Mouse (Mus musculus): Measurements from ENCODE around the gene Satl1. TPM values are rescaled to one million over a fixed set of nuclear protein-coding genes. Genes with fewer than 3 reads are reported as not detected.
"Not testable (repeated sequence)": the region's sequence is repeated elsewhere in the genome, so short reads cannot be mapped to it uniquely, and the experiment has no call there.

Satl1 gene
- not detected for total RNA-seq (2021)
- long read RNA-seq, experiment 1, result 0 reads
- long read RNA-seq, experiment 2, result 0 reads

- no peak for DNase-seq (ENCODE audit: low spot score in 2 of 2)
Observed at GRCm38 (mm10) chrX:112406679-112407078, at the start of gene Satl1. TSS of gene Satl1 (minus strand) at chrX:112406779.

GRCm38 (mm10) chrX:112438064-112438463, 31.5 kb upstream of the Satl1 start:
- DNase-seq (ENCODE audit: low spot score in 2 of 2), result no peak

DNA sequence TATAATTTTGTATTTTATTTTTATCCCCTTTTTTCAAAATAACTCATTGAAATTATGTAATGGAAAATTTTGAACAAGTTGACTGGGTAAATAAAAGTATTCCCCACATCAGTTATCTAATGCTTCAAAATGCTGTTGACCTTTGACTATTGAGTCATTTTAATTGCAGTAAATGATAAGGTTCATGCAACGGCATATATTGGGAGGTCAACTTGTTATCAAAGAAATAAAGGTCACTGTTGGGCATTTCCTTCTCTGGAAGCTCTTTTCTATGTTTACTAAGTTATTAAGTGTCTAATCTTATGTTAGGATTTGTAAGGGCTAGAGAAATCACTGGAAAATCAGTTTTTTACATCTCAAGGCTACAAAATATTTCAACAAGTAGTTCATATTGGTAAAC, 31.0 kb upstream of the Satl1 start:
- no peak for DNase-seq (ENCODE audit: low spot score in 2 of 2)

- not testable (repeated sequence) for DNase-seq (ENCODE audit: low spot score in 2 of 2)
Observed at GRCm38 (mm10) chrX:112422998-112423397, 16.4 kb upstream of the Satl1 start.

GRCm38 (mm10) chrX:112412309-112412708, 5.7 kb upstream of the Satl1 start:
- no peak for DNase-seq (ENCODE audit: low spot score in 2 of 2)

DNA sequence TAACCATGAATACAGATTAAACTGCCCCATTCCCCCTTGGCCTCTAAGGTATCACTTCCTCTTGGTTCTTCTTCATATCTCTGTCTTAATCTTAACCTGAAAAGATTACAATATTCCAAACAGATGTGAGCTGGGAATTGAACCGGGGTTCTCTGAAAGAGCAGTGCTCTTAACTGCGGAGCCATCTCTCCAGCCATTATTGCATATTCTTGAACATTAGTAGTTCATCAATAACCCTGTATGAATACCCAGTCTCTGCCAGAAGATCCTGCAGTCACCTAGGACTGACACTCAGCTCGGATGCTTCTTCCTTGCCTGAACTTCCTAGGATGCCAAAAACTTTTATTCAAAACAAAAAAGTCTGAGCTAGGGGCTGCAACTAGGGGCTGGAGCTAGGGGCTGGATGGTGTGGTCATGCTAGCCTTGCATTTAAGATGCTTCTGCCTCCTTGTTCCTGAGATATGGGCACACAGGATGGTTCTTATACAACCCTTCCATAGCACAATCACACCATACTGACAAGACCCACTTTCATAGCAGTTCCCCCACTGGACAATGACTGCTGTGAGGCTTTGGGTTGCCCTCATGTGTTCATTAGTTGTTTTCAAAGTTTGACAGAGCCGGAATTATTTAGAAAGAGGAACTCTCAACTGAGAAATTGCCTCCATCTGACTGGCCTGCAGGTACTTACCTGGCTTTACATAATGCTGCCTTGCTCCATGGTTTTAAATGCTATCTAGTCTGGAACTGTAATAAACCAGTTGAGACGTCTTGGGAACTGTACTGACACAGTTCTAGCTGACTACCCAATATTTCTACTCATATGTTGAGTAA, 35.8 kb downstream of the Satl1 start:
- peak; percentile 19 to 37 for DNase-seq (ENCODE audit: low spot score in 2 of 2)

DNA sequence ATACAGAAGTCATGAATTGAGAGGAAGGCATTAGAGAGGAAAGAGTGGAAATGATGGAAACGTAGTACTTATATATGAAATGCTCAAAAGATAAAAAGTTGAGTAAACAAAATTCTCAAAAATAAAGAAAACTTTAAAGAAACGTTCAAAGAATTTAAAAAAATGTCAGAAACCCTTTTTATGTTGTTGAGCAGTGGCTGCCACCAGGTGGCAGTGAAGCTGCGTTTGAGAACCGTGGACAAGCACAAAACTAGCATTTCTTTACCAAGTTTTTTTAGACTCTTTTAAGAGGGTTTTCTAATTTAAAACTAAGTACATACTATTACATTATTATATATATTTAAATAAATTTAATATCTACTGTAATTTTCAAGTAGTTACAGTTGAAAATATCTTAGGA, 38.2 kb downstream of the Satl1 start:
- DNase-seq (ENCODE audit: low spot score in 2 of 2), result no peak

DNA sequence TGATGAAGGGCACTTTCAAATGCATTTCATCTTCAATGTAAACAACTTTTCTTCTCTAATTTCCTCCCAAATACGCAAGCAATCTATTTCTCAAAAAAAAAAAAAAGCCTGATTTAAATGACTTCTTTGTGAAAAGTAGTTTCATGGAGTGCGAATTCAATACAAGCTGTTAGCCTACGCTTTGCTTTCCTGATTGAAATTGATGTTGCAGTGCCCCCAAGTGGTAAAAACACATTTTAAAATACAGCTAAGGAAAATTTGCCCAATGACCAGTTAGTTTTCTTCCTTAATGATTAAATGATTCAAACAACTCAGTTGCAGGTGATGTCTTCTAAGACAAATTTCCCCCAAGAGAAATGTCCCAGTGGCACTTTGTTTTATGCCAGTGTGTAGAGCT, 58.2 kb downstream of the Satl1 start:
- DNase-seq (ENCODE audit: low spot score in 2 of 2), result no peak

- DNase-seq (ENCODE audit: low spot score in 2 of 2), result no peak
Observed at GRCm38 (mm10) chrX:112347467-112348394, 58.8 kb downstream of the Satl1 start.

GRCm38 (mm10) chrX:112339486-112339885, 67.1 kb downstream of the Satl1 start:
- DNase-seq (ENCODE audit: low spot score in 2 of 2), result peak in 1 of 2 experiments; percentile 21

Other genes with a start within 250 kb of the Satl1 start
- 1 to 10 TPM; 1.6 to 2.0 TPM for gene 4933403O08Rik, start 167.7 kb downstream of the Satl1 start, total RNA-seq (2021)
- gene Apool, start 95.4 kb downstream of the Satl1 start, total RNA-seq (2021), result 10 to 100 TPM; 47.0 to 48.2 TPM
- not detected for gene 2010106E10Rik, start 88.5 kb upstream of the Satl1 start, total RNA-seq (2021)
- gene Zfp711, start 193.7 kb upstream of the Satl1 start, total RNA-seq (2021), result under 1 TPM; 0.36 to 0.42 TPM

Data from adrenal gland, adult 18-20 months (tissue).